Mouse (Mus musculus) monocyte, adult 2 months (primary cell): ENCODE data around the gene Tpd52l1.
A peak's percentile ranks its signal among the peaks of the same experiment; 100 is the strongest.

Experiments
- DNase-seq, 2 experiments: peaks; one replicate each; pipeline ENCODE4 v3.0.0; 2022; ENCODE audit warnings: low spot score in 2 of 2, low read depth in 1 of 2

Tpd52l1 gene

GRCm38 (mm10) chr10:31346401-31346800 lies 99.4 kb downstream of the Tpd52l1 start:
- no peak for DNase-seq

GRCm38 (mm10) chr10:31336432-31336831 lies 109.3 kb downstream of the Tpd52l1 start:
- no peak for DNase-seq

- DNase-seq = no peak
Measured at GRCm38 (mm10) chr10:31331225-31331775, 114.5 kb downstream of the Tpd52l1 start.

- no peak for DNase-seq
Measured at GRCm38 (mm10) chr10:31330286-31330962, 115.3 kb downstream of the Tpd52l1 start.

GRCm38 (mm10) chr10:31329436-31329835 lies 116.3 kb downstream of the Tpd52l1 start:
- no peak for DNase-seq

- DNase-seq = no peak
Measured at GRCm38 (mm10) chr10:31318491-31318890, 127.3 kb downstream of the Tpd52l1 start.

- DNase-seq = peak; percentile 5 to 48
Measured at GRCm38 (mm10) chr10:31312865-31313848, 132.6 kb downstream of the Tpd52l1 start, which contains the start of gene Hddc2. Gene Hddc2, plus strand, starts transcription at chr10:31313383.

GRCm38 (mm10) chr10:31307024-31307598 lies 138.6 kb downstream of the Tpd52l1 start:
- DNase-seq = no peak

GRCm38 (mm10) chr10:31303446-31303845 lies 142.3 kb downstream of the Tpd52l1 start:
- DNase-seq = no peak

- DNase-seq = no peak
Measured at GRCm38 (mm10) chr10:31300292-31300691, 145.5 kb downstream of the Tpd52l1 start.

GRCm38 (mm10) chr10:31298921-31299574 lies 146.7 kb downstream of the Tpd52l1 start:
- peak in 1 of 2 experiments; percentile 2 for DNase-seq

GRCm38 (mm10) chr10:31298263-31298662 lies 147.5 kb downstream of the Tpd52l1 start:
- DNase-seq = no peak

- no peak for DNase-seq
Measured at GRCm38 (mm10) chr10:31297106-31297505, 148.7 kb downstream of the Tpd52l1 start.

GRCm38 (mm10) chr10:31296458-31296857 lies 149.3 kb downstream of the Tpd52l1 start:
- no peak for DNase-seq

- DNase-seq = no peak
Measured at GRCm38 (mm10) chr10:31295705-31296104, 150.1 kb downstream of the Tpd52l1 start.

- DNase-seq = no peak
Measured at GRCm38 (mm10) chr10:31288697-31289390, 156.9 kb downstream of the Tpd52l1 start.

- no peak for DNase-seq
Measured at GRCm38 (mm10) chr10:31287787-31288186, 158.0 kb downstream of the Tpd52l1 start.
